Mouse (Mus musculus): ENCODE measurements around the gene Rtkn2. TPM values are rescaled to one million over a fixed set of nuclear protein-coding genes. Genes with fewer than 3 reads are reported as not detected.
A peak's percentile ranks its signal among the peaks of the same experiment; 100 is the strongest.

Rtkn2 gene
- polyA plus RNA-seq, 1 experiment from 2014 or later = 5.1 TPM

- 75% methylated on average over 4 of the region's 4 CpGs for WGBS
- H3K4me3 ChIP-seq = no peak overlapping the region
- H3K27me3 ChIP-seq = no peaks in the 10 kb centered on the region
- H3K4me1 ChIP-seq (replicated peaks) = peaks cover 5% of the 10 kb centered on the region; the same call in 1 of the 2 replicates
- H3K36me3 ChIP-seq = no peaks in the 10 kb centered on the region
- ATAC-seq (ENCODE audit: low FRiP score) = no peak
- H3K9me3 ChIP-seq = no peaks in the 10 kb centered on the region
- H3K9ac ChIP-seq = no peak overlapping the region
- H3K4me2 ChIP-seq = no peak overlapping the region
- H3K27ac ChIP-seq = no peak overlapping the region
These were observed 14.0 kb upstream of the Rtkn2 start for GRCm38 (mm10) chr10:67965251-67965986.

- no peak overlapping the region for H3K27ac ChIP-seq
- 14% methylated on average over 6 of the region's 6 CpGs for WGBS
- no peak for ATAC-seq (ENCODE audit: low FRiP score)
These were observed 13.3 kb upstream of the Rtkn2 start for GRCm38 (mm10) chr10:67966102-67966501.

GRCm38 (mm10) chr10:67966983-67967382 lies 12.4 kb upstream of the Rtkn2 start:
- H3K27ac ChIP-seq = no peak overlapping the region
- H3K36me3 ChIP-seq = no peaks in the 10 kb centered on the region
- H3K27me3 ChIP-seq = no peaks in the 10 kb centered on the region
- no peak overlapping the region for H3K9ac ChIP-seq
- no peak overlapping the region for H3K4me2 ChIP-seq
- peaks cover 5% of the 10 kb centered on the region; the same call in 1 of the 2 replicates for H3K4me1 ChIP-seq (replicated peaks)
- WGBS = 82% methylated on average over 2 of the region's 2 CpGs
- H3K4me3 ChIP-seq = no peak overlapping the region
- no peak for ATAC-seq (ENCODE audit: low FRiP score)
- no peaks in the 10 kb centered on the region for H3K9me3 ChIP-seq

More at GRCm38 (mm10) chr10:67966102-67966501, 13.3 kb upstream of the Rtkn2 start:
- no peak overlapping the region for H3K4me3 ChIP-seq
- H3K36me3 ChIP-seq = no peaks in the 10 kb centered on the region
- no peaks in the 10 kb centered on the region for H3K27me3 ChIP-seq
- H3K9ac ChIP-seq = no peak overlapping the region
- H3K4me1 ChIP-seq (replicated peaks) = peaks cover 5% of the 10 kb centered on the region; the same call in 1 of the 2 replicates
- no peaks in the 10 kb centered on the region for H3K9me3 ChIP-seq
- H3K4me2 ChIP-seq = no peak overlapping the region

- no peak overlapping the region for H3K4me2 ChIP-seq
- no peak overlapping the region for H3K4me3 ChIP-seq
- H3K27ac ChIP-seq = no peak overlapping the region
- ATAC-seq (ENCODE audit: low FRiP score) = no peak
- H3K9me3 ChIP-seq = no peaks in the 10 kb centered on the region
- 81% methylated on average over 11 of the region's 11 CpGs for WGBS
- no peaks in the 10 kb centered on the region for H3K36me3 ChIP-seq
- no peak overlapping the region for H3K9ac ChIP-seq
- no peaks in the 10 kb centered on the region for H3K4me1 ChIP-seq (replicated peaks)
- H3K27me3 ChIP-seq = no peaks in the 10 kb centered on the region
These were observed 8.1 kb upstream of the Rtkn2 start for GRCm38 (mm10) chr10:67971166-67971796.

GRCm38 (mm10) chr10:67977271-67977670 lies 2.1 kb upstream of the Rtkn2 start:
- H3K4me1 ChIP-seq (replicated peaks) = peaks cover 10% of the 10 kb centered on the region; the same call in 1 of the 2 replicates
- H3K4me3 ChIP-seq = no peak overlapping the region
- ATAC-seq (ENCODE audit: low FRiP score) = no peak
- H3K9me3 ChIP-seq = no peaks in the 10 kb centered on the region
- H3K27ac ChIP-seq = no peak overlapping the region
- H3K36me3 ChIP-seq = no peaks in the 10 kb centered on the region
- H3K9ac ChIP-seq = no peak overlapping the region
- H3K4me2 ChIP-seq = no peak overlapping the region
- H3K27me3 ChIP-seq = no peaks in the 10 kb centered on the region
- WGBS = 69% methylated on average over 4 of the region's 4 CpGs

GRCm38 (mm10) chr10:67983776-67984175 lies 4.4 kb downstream of the Rtkn2 start:
- H3K27me3 ChIP-seq = no peaks in the 10 kb centered on the region
- no peak overlapping the region for H3K4me3 ChIP-seq
- peaks cover 10% of the 10 kb centered on the region; the same call in 1 of the 2 replicates for H3K4me1 ChIP-seq (replicated peaks)
- no peaks in the 10 kb centered on the region for H3K9me3 ChIP-seq
- 89% methylated on average over 8 of the region's 8 CpGs for WGBS
- no peak overlapping the region for H3K27ac ChIP-seq
- no peak for ATAC-seq (ENCODE audit: low FRiP score)
- H3K9ac ChIP-seq = no peak overlapping the region
- no peak overlapping the region for H3K4me2 ChIP-seq
- H3K36me3 ChIP-seq = no peaks in the 10 kb centered on the region

GRCm38 (mm10) chr10:67984271-67984943 lies 5.0 kb downstream of the Rtkn2 start:
- H3K4me2 ChIP-seq = no peak overlapping the region
- no peaks in the 10 kb centered on the region for H3K27me3 ChIP-seq
- H3K9ac ChIP-seq = no peak overlapping the region
- WGBS = 52% methylated on average over 13 of the region's 13 CpGs
- no peaks in the 10 kb centered on the region for H3K9me3 ChIP-seq
- no peaks in the 10 kb centered on the region for H3K36me3 ChIP-seq
- no peak overlapping the region for H3K4me3 ChIP-seq
- H3K27ac ChIP-seq = no peak overlapping the region
- ATAC-seq (ENCODE audit: low FRiP score) = peak; percentile 71
- H3K4me1 ChIP-seq (replicated peaks) = peaks cover 10% of the 10 kb centered on the region; the same call in 1 of the 2 replicates

- H3K4me2 ChIP-seq = no peak overlapping the region
- no peak overlapping the region for H3K4me3 ChIP-seq
- H3K4me1 ChIP-seq (replicated peaks) = 0 out of 2 replicates have a peak, but pooled peaks cover 8% of the 10 kb centered on the region
- no peak overlapping the region for H3K27ac ChIP-seq
- no peak for ATAC-seq (ENCODE audit: low FRiP score)
- H3K9ac ChIP-seq = no peak overlapping the region
- H3K27me3 ChIP-seq = no peaks in the 10 kb centered on the region
- no peaks in the 10 kb centered on the region for H3K36me3 ChIP-seq
- WGBS = 82% methylated on average over 17 of the region's 17 CpGs
- no peaks in the 10 kb centered on the region for H3K9me3 ChIP-seq
These were observed 5.7 kb downstream of the Rtkn2 start for GRCm38 (mm10) chr10:67985100-67985499.

- H3K36me3 ChIP-seq = peaks cover 11% of the 10 kb centered on the region
- H3K4me3 ChIP-seq = no peak overlapping the region
- H3K4me2 ChIP-seq = no peak overlapping the region
- 73% methylated on average over 12 of the region's 12 CpGs for WGBS
- no peaks in the 10 kb centered on the region for H3K27me3 ChIP-seq
- H3K9ac ChIP-seq = no peak overlapping the region
- peaks cover 5% of the 10 kb centered on the region; the same call in 1 of the 2 replicates for H3K4me1 ChIP-seq (replicated peaks)
- H3K27ac ChIP-seq = no peak overlapping the region
- no peaks in the 10 kb centered on the region for H3K9me3 ChIP-seq
- ATAC-seq (ENCODE audit: low FRiP score) = no peak
These were observed 16.0 kb downstream of the Rtkn2 start for GRCm38 (mm10) chr10:67995356-67995755.

- peaks cover 6% of the 10 kb centered on the region for H3K36me3 ChIP-seq
- H3K4me3 ChIP-seq = no peak overlapping the region
- H3K4me2 ChIP-seq = no peak overlapping the region
- no peak overlapping the region for H3K9ac ChIP-seq
- no peaks in the 10 kb centered on the region for H3K27me3 ChIP-seq
- no peaks in the 10 kb centered on the region for H3K9me3 ChIP-seq
- ATAC-seq (ENCODE audit: low FRiP score) = no peak
- 0% methylated on average over 1 of the region's 1 CpGs for WGBS
- peaks cover 5% of the 10 kb centered on the region; the same call in 1 of the 2 replicates for H3K4me1 ChIP-seq (replicated peaks)
- no peak overlapping the region for H3K27ac ChIP-seq
These were observed 16.8 kb downstream of the Rtkn2 start for GRCm38 (mm10) chr10:67996171-67996570.

- no peaks in the 10 kb centered on the region for H3K9me3 ChIP-seq
- H3K27ac ChIP-seq = no peak overlapping the region
- peak overlapping the region; percentile 32; the same call in 1 of the 2 replicates for H3K4me2 ChIP-seq
- H3K36me3 ChIP-seq = no peaks in the 10 kb centered on the region
- 31% methylated on average over 13 of the region's 13 CpGs for WGBS
- no peaks in the 10 kb centered on the region for H3K27me3 ChIP-seq
- H3K9ac ChIP-seq = no peak overlapping the region
- no peak overlapping the region for H3K4me3 ChIP-seq
- ATAC-seq (ENCODE audit: low FRiP score) = peak; percentile 67
- peaks cover 5% of the 10 kb centered on the region; the same call in 1 of the 2 replicates for H3K4me1 ChIP-seq (replicated peaks)
These were observed 18.8 kb downstream of the Rtkn2 start for GRCm38 (mm10) chr10:67998116-67998635.

- H3K9ac ChIP-seq = no peak overlapping the region
- H3K4me1 ChIP-seq (replicated peaks) = peaks cover 5% of the 10 kb centered on the region; the same call in 1 of the 2 replicates
- H3K27me3 ChIP-seq = no peaks in the 10 kb centered on the region
- no peak overlapping the region for H3K4me3 ChIP-seq
- WGBS = 72% methylated on average over 10 of the region's 10 CpGs
- H3K9me3 ChIP-seq = no peaks in the 10 kb centered on the region
- no peak overlapping the region for H3K27ac ChIP-seq
- H3K4me2 ChIP-seq = no peak overlapping the region
- no peaks in the 10 kb centered on the region for H3K36me3 ChIP-seq
- ATAC-seq (ENCODE audit: low FRiP score) = no peak
These were observed 19.8 kb downstream of the Rtkn2 start for GRCm38 (mm10) chr10:67999170-67999569.
